Mouse (Mus musculus) midbrain, embryonic 14.5 days (tissue): ENCODE results near the gene Mcub. TPM values are rescaled to one million over a fixed set of nuclear protein-coding genes. Genes with fewer than 3 reads are reported as not detected.

Experiments
- ATAC-seq: fragments of 200-750 bp; cut with Nextera tagmentation; 2 replicates; pipeline ENCODE4 v1.8.0; 2017; ENCODE audit warnings: moderate number of reproducible peaks, moderate library complexity; ENCODE audit not compliant: low FRiP score, low TSS enrichment
- DNase-seq: peaks from one replicate; pipeline ENCODE4 v3.0.0-alpha.2; 2015
- H3K27ac ChIP-seq: fragments of 300-500 bp; sonication (generic); replicated peaks from 2 replicates; pipeline ENCODE4 v1.5.1; 2014; ENCODE audit warnings: mild to moderate bottlenecking, low read depth, low read length, moderate library complexity
- H3K27me3 ChIP-seq: fragments of 300-500 bp; sonication (generic); 2 replicates; pipeline ENCODE4 v1.6.1; 2014; ENCODE audit warnings: low read length, control low read depth, mixed read lengths; ENCODE audit not compliant: control insufficient read depth, insufficient read depth
- H3K36me3 ChIP-seq: fragments of 300-500 bp; sonication (generic); 2 replicates; pipeline ENCODE4 v1.6.1; 2014; ENCODE audit warnings: low read length, control low read depth; ENCODE audit not compliant: control insufficient read depth, insufficient read depth
- H3K4me1 ChIP-seq: fragments of 300-500 bp; sonication (generic); 2 replicates; pipeline ENCODE4 v1.6.1; 2014; ENCODE audit warnings: mild to moderate bottlenecking, antibody characterized with exemption, low read length, control low read depth; ENCODE audit not compliant: control insufficient read depth, insufficient read depth
- H3K4me2 ChIP-seq: fragments of 300-500 bp; sonication (generic); 2 replicates; pipeline ENCODE4 v1.6.1; 2014; ENCODE audit warnings: mild to moderate bottlenecking, low read length, moderate library complexity
- H3K4me3 ChIP-seq: fragments of 300-500 bp; sonication (generic); replicated peaks from 2 replicates; pipeline ENCODE4 v1.5.1; 2014; ENCODE audit warnings: low read depth, low read length
- H3K9ac ChIP-seq: fragments of 300-500 bp; sonication (generic); replicated peaks from 2 replicates; pipeline ENCODE4 v1.6.1; 2014; ENCODE audit warnings: mild to moderate bottlenecking, low read length, moderate library complexity
- H3K9me3 ChIP-seq: fragments of 300-500 bp; sonication (generic); 2 replicates; pipeline ENCODE4 v1.6.1; 2016; ENCODE audit warnings: low read length, control low read depth, mixed read lengths; ENCODE audit not compliant: control insufficient read depth
- WGBS: fragments of 180-500 bp; shearing (Covaris S2); extraction: QIAGEN DNeasy Blood & Tissue Kit; methylation state at CpG from one replicate; pipeline ENCODE4 v1.1.7; 2014; 5-methylcytosine and 5-hydroxymethylcytosine counted together
- polyA plus RNA-seq: library from polyadenylated mRNA; unstranded; fragments of >200 nt; fragmentation: Nextera tagmentation; extraction: Ambion mirVana; gene quantifications from 2 replicates; pipeline ENCODE4 v1.2.1, GENCODE M21; 2014

Mcub gene
- polyA plus RNA-seq = 2.6 and 5.6 TPM in 2 replicates

GRCm38 (mm10) chr3:129969432-129970395 lies at the start of gene Mcub:
Mcub (minus strand) TSS chr3:129970206.
- peak within 1 kb of the TSS; percentile 99 for H3K4me2 ChIP-seq
- peaks cover 14% of the 10 kb centered on the region; the same call in 1 of the 2 replicates for H3K27me3 ChIP-seq
- no peaks in the 10 kb centered on the region for H3K36me3 ChIP-seq
- H3K4me1 ChIP-seq = peaks cover 17% of the 10 kb centered on the region
- peak within 1 kb of the TSS; percentile 49 for H3K4me3 ChIP-seq
- H3K9ac ChIP-seq = peak within 1 kb of the TSS; percentile 54
- ATAC-seq = peak; percentile 51
- H3K27ac ChIP-seq = no peak within 1 kb of the TSS
- WGBS = under 1% methylated on average over 63 of the region's 63 CpGs
- DNase-seq = peak; percentile 58
- no peaks in the 10 kb centered on the region for H3K9me3 ChIP-seq

GRCm38 (mm10) chr3:130012943-130013342 lies 42.9 kb upstream of the Mcub start:
- Histone ChIP-seq H3K36me3 (peaks cover 21% of the 10 kb centered on the region), H3K4me1 (no peaks in the 10 kb centered on the region), H3K27me3 (no peaks in the 10 kb centered on the region), H3K27ac (no peak overlapping the region), H3K9me3 (no peaks in the 10 kb centered on the region), H3K4me3 (no peak overlapping the region), H3K4me2 (no peak overlapping the region), H3K9ac (no peak overlapping the region)
- 85% methylated on average over 2 of the region's 2 CpGs for WGBS
- ATAC-seq (no peak), DNase-seq (no peak)

- no peak for DNase-seq
These were observed 41.2 kb upstream of the Mcub start for GRCm38 (mm10) chr3:130011236-130011635.

GRCm38 (mm10) chr3:130006141-130006540 lies 36.1 kb upstream of the Mcub start:
- 94% methylated on average over 7 of the region's 7 CpGs for WGBS
- no peak overlapping the region for H3K4me3 ChIP-seq
- DNase-seq (no peak), ATAC-seq (no peak)
- peaks cover 80% of the 10 kb centered on the region for H3K36me3 ChIP-seq
- no peak overlapping the region for H3K4me2 ChIP-seq
- no peaks in the 10 kb centered on the region for H3K27me3 ChIP-seq
- H3K9ac ChIP-seq = no peak overlapping the region
- no peaks in the 10 kb centered on the region for H3K9me3 ChIP-seq
- H3K27ac ChIP-seq = no peak overlapping the region
- H3K4me1 ChIP-seq = no peaks in the 10 kb centered on the region

More at GRCm38 (mm10) chr3:130011236-130011635, 41.2 kb upstream of the Mcub start:
- Histone ChIP-seq H3K4me3 (no peak overlapping the region), H3K36me3 (peaks cover 35% of the 10 kb centered on the region), H3K4me1 (no peaks in the 10 kb centered on the region), H3K27me3 (no peaks in the 10 kb centered on the region), H3K4me2 (no peak overlapping the region), H3K9me3 (no peaks in the 10 kb centered on the region), H3K27ac (no peak overlapping the region), H3K9ac (no peak overlapping the region)
- ATAC-seq = no peak
- WGBS = 86% methylated on average over 1 of the region's 1 CpGs

- H3K4me1 ChIP-seq = no peaks in the 10 kb centered on the region
- H3K36me3 ChIP-seq = peaks cover 85% of the 10 kb centered on the region
- WGBS = 96% methylated on average over 11 of the region's 11 CpGs
- ATAC-seq (no peak), DNase-seq (no peak)
- H3K4me2 ChIP-seq = no peak overlapping the region
- H3K4me3 ChIP-seq = no peak overlapping the region
- H3K27me3 ChIP-seq = no peaks in the 10 kb centered on the region
- H3K9ac ChIP-seq = no peak overlapping the region
- H3K27ac ChIP-seq = no peak overlapping the region
- no peaks in the 10 kb centered on the region for H3K9me3 ChIP-seq
These were observed 30.9 kb upstream of the Mcub start for GRCm38 (mm10) chr3:130000926-130001325.

- H3K4me3 ChIP-seq = no peak overlapping the region
- H3K9ac ChIP-seq = no peak overlapping the region
- H3K9me3 ChIP-seq = no peaks in the 10 kb centered on the region
- DNase-seq (no peak), ATAC-seq (no peak)
- no peaks in the 10 kb centered on the region for H3K4me1 ChIP-seq
- H3K36me3 ChIP-seq = peaks cover 84% of the 10 kb centered on the region
- no peaks in the 10 kb centered on the region for H3K27me3 ChIP-seq
- 95% methylated on average over 6 of the region's 6 CpGs for WGBS
- H3K27ac ChIP-seq = no peak overlapping the region
- H3K4me2 ChIP-seq = no peak overlapping the region
These were observed 28.5 kb upstream of the Mcub start for GRCm38 (mm10) chr3:129998526-129998925.

- H3K4me3 ChIP-seq = no peak overlapping the region
- no peak overlapping the region for H3K9ac ChIP-seq
- H3K36me3 ChIP-seq = peaks cover 84% of the 10 kb centered on the region
- 92% methylated on average over 7 of the region's 7 CpGs for WGBS
- H3K4me2 ChIP-seq = no peak overlapping the region
- no peak overlapping the region for H3K27ac ChIP-seq
- H3K4me1 ChIP-seq = no peaks in the 10 kb centered on the region
- no peak for DNase-seq
- no peak for ATAC-seq
- H3K9me3 ChIP-seq = no peaks in the 10 kb centered on the region
- no peaks in the 10 kb centered on the region for H3K27me3 ChIP-seq
These were observed 28.0 kb upstream of the Mcub start for GRCm38 (mm10) chr3:129998001-129998400.

GRCm38 (mm10) chr3:129997324-129997723 lies 27.3 kb upstream of the Mcub start:
- DNase-seq (no peak), ATAC-seq (no peak)
- H3K27me3 ChIP-seq = no peaks in the 10 kb centered on the region
- no peak overlapping the region for H3K4me3 ChIP-seq
- WGBS = 88% methylated on average over 3 of the region's 3 CpGs
- peaks cover 84% of the 10 kb centered on the region for H3K36me3 ChIP-seq
- H3K4me1 ChIP-seq = no peaks in the 10 kb centered on the region
- no peak overlapping the region for H3K4me2 ChIP-seq
- no peaks in the 10 kb centered on the region for H3K9me3 ChIP-seq
- no peak overlapping the region for H3K27ac ChIP-seq
- no peak overlapping the region for H3K9ac ChIP-seq

GRCm38 (mm10) chr3:129987297-129987696 lies 17.3 kb upstream of the Mcub start:
- Histone ChIP-seq H3K4me3 (no peak overlapping the region), H3K4me2 (no peak overlapping the region), H3K27me3 (no peaks in the 10 kb centered on the region), H3K36me3 (peaks cover 90% of the 10 kb centered on the region), H3K9ac (no peak overlapping the region), H3K4me1 (no peaks in the 10 kb centered on the region), H3K27ac (no peak overlapping the region), H3K9me3 (no peaks in the 10 kb centered on the region)
- 95% methylated on average over 13 of the region's 13 CpGs for WGBS
- DNase-seq = no peak
- ATAC-seq = no peak
